Mouse (Mus musculus) heart, embryonic 13.5 days (tissue): ENCODE measurements around the gene Hist1h3f. TPM values are rescaled to one million over a fixed set of nuclear protein-coding genes. Genes with fewer than 3 reads are reported as not detected.
"Not testable (repeated sequence)": the region's sequence is repeated elsewhere in the genome, so short reads cannot be mapped to it uniquely, and the experiment has no call there.

Source experiments
- ATAC-seq: fragments of 200-750 bp; cut with Nextera tagmentation; 2 replicates; pipeline ENCODE4 v1.8.0; 2017; ENCODE audit warnings: moderate TSS enrichment; ENCODE audit not compliant: insufficient number of reproducible peaks, low FRiP score, low TSS enrichment; ENCODE audit errors: extremely low read depth
- H3K27ac ChIP-seq: fragments of 300-500 bp; sonication (generic); replicated peaks from 2 replicates; pipeline ENCODE4 v1.5.1; 2015; ENCODE audit warnings: moderate library complexity, mild to moderate bottlenecking, inconsistent platforms
- H3K27me3 ChIP-seq: fragments of 300-500 bp; sonication (generic); replicated peaks from 2 replicates; pipeline ENCODE4 v1.6.1; 2015; ENCODE audit warnings: mild to moderate bottlenecking, inconsistent platforms
- H3K36me3 ChIP-seq: fragments of 300-500 bp; sonication (generic); 2 replicates; pipeline ENCODE4 v1.6.1; 2015; ENCODE audit warnings: mild to moderate bottlenecking, inconsistent platforms
- H3K4me1 ChIP-seq: fragments of 300-500 bp; sonication (generic); 2 replicates; pipeline ENCODE4 v1.6.1; 2015; ENCODE audit warnings: inconsistent platforms
- H3K4me2 ChIP-seq: fragments of 300-500 bp; sonication (generic); 2 replicates; pipeline ENCODE4 v1.6.1; 2015; ENCODE audit warnings: inconsistent platforms, mild to moderate bottlenecking, moderate library complexity
- H3K4me3 ChIP-seq: fragments of 300-500 bp; sonication (generic); 2 replicates; pipeline ENCODE4 v1.5.1; 2015; ENCODE audit warnings: moderate library complexity, mild to moderate bottlenecking, inconsistent platforms
- H3K9ac ChIP-seq: fragments of 300-500 bp; sonication (generic); 2 replicates; pipeline ENCODE4 v1.6.1; 2015; ENCODE audit warnings: inconsistent platforms, mild to moderate bottlenecking, moderate library complexity
- H3K9me3 ChIP-seq: fragments of 300-500 bp; sonication (generic); 2 replicates; pipeline ENCODE4 v1.6.1; 2016; ENCODE audit warnings: inconsistent platforms
- WGBS: fragments of 180-500 bp; shearing (Covaris S2); methylation state at CpG from one replicate; pipeline ENCODE4 v1.1.7; 2015; ENCODE audit warnings: mixed read lengths; 5-methylcytosine and 5-hydroxymethylcytosine counted together
- polyA plus RNA-seq: library from polyadenylated mRNA; unstranded; fragments of >200 nt; fragmentation: Nextera tagmentation; extraction: Ambion mirVana; gene quantifications from 2 replicates; pipeline ENCODE4 v1.2.1, GENCODE M21; 2015

Hist1h3f gene
- polyA plus RNA-seq, 1 experiment from 2014 or later = 0.48 TPM

DNA sequence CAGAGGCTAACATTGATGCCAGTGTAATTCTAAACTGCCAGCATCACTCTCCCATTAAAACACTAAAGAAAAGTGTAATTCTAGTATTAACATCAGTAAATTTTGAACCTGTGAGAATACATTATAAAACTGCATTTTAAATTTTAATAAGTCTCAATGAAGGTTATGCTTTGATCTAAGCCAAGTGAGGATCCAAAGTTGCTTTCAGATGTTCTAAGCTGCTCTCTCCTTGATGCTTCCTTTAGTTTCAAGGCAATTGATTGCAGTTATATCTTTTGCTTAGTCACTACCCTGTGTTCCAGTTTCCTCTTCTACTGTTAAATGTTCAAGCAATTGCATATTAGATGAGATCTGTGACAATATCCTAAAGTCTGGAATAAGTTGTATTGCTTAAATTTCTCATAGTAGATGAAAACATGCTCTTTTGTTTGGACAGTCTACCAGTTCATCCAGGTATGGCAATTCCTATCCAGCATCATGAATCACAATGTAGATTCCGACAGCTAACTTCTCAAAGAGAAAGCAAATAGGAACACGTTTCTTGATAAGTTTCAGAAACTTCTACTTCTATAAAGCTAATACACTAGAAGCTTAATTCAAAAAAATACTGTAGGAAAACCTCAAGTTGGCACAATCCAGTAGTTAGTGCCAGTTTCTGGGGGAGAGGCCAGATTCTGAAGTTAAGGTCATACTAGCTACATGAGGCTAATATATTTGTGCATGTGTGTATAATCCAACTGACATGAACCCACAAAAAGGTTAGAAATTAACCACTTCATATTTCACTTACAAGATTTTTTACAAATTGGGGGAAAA lies 28.6 kb downstream of the Hist1h3f start:
- Histone ChIP-seq H3K36me3 (no peaks in the 10 kb centered on the region), H3K4me2 (peak overlapping the region; percentile 80), H3K27me3 (no peaks in the 10 kb centered on the region), H3K9me3 (no peaks in the 10 kb centered on the region), H3K4me3 (peak overlapping the region; percentile 57), H3K9ac (peak overlapping the region; percentile 89), H3K4me1 (peaks cover 44% of the 10 kb centered on the region), H3K27ac (peak overlapping the region; percentile 96)
- ATAC-seq = no peak
- 34% methylated on average over 2 of the region's 2 CpGs for WGBS

DNA sequence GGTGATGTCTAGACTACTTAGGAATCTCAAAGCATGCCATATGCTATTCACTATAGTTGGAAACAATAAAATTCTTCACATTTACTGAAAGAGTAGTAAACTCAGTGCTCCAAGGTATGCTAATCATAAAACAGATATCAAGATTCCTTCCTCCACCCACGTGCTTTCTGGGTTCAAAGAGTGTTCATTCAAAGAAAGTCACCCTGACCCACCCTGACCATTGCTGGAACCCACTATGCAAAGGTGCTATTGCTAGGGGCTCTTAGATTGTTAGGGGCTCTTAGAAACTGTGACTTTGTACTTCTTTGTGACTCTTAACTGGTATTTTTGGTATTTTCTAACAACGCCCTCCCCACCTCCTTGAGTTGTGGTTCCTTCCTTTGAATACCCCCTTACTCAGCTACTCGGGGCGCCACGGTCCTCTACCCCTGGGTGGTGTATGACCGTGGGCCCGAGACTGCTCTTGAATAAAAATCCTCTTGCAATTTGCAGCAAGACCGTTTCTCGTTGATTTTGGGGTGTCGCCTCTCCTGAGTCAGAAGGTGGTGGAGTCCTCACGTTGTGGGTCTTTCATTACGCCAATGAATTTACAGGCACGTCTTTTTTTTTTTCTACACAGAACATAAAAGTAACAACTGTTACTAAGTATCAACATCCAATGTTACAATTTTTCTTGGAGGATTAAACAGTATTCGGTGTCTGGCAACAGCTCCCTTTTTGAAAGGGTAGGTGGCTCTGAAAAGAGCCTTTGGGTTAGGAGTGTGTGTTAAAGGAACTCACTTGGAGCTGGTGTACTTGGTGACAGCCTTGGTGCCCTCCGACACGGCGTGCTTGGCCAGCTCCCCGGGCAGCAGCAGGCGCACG lies 29.4 kb downstream of the Hist1h3f start:
- peak overlapping the region; percentile 80 for H3K4me2 ChIP-seq
- WGBS = 15% methylated on average over 20 of the region's 20 CpGs
- not testable (repeated sequence) for ATAC-seq

DNA sequence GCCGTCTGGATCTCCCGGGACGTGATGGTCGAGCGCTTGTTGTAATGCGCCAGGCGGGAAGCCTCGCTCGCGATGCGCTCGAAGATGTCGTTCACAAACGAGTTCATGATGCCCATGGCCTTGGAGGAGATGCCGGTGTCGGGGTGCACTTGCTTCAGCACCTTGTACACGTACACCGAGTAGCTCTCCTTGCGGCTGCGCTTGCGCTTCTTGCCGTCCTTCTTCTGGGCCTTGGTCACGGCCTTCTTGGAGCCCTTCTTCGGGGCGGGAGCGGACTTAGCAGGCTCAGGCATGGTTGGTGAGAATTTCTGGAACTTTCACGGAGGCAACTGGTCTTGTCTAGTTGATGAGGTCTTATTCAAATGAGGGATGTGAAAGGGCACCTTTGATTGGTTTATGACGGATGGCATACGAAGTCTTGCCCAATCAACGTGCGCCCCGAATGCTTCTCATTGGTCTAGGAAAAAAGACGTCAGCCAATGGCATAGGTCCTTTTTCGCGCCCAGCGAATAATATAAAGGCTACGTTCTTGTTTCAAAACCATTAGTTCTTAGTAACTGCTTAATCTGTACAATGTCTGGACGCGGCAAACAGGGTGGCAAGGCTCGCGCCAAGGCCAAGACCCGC lies 30.2 kb downstream of the Hist1h3f start, which contains the start of the genes Hist1h2bf and Hist1h2ad:
TSS of gene Hist1h2bf (minus strand) at position 299 of the 627 bp plus-strand sequence.
TSS of gene Hist1h2ad (plus strand) at position 484 of the 627 bp plus-strand sequence.
- not testable (repeated sequence) for H3K9me3 ChIP-seq, H3K36me3 ChIP-seq, H3K27me3 ChIP-seq
- H3K4me1 ChIP-seq = peaks cover 45% of the 10 kb centered on the region
- H3K27ac ChIP-seq = peak within 1 kb of the TSS; percentile 96
- WGBS = 2% methylated on average over 39 of the region's 42 CpGs
- ATAC-seq = peak; percentile 78
- peak within 1 kb of the TSS; percentile 89 for H3K9ac ChIP-seq
- H3K4me3 ChIP-seq = peak within 1 kb of the TSS; percentile 57
- peak within 1 kb of the TSS; percentile 80 for H3K4me2 ChIP-seq

More for the DNA sequence above, 29.4 kb downstream of the Hist1h3f start:
- not testable (repeated sequence) for H3K27me3 ChIP-seq, H3K36me3 ChIP-seq, H3K9me3 ChIP-seq
- H3K4me1 ChIP-seq = peaks cover 45% of the 10 kb centered on the region
- H3K9ac ChIP-seq = peak overlapping the region; percentile 89
- peak overlapping the region; percentile 96 for H3K27ac ChIP-seq
- H3K4me3 ChIP-seq = peak overlapping the region; percentile 57

DNA sequence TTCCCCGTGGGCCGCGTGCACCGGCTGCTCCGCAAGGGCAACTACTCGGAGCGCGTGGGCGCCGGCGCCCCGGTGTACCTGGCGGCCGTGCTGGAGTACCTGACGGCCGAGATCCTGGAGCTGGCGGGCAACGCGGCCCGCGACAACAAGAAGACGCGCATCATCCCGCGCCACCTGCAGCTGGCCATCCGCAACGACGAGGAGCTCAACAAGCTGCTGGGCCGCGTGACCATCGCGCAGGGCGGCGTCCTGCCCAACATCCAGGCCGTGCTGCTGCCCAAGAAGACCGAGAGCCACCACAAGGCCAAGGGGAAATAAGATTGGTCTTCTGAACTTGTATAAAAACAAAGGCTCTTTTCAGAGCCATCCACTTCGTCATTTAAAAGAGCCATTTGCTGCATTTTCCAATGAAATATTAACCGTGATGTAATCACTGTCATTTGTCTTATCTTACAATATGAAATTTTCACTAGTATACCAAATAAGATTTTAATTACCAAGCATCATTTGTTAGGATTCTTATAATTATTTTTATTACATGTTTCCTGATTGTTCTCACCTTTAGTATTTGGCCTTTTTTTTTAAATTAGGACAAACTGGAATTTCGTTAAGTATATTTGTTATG lies 30.8 kb downstream of the Hist1h3f start:
- not testable (repeated sequence) for H3K36me3 ChIP-seq, ATAC-seq, H3K9me3 ChIP-seq, H3K27me3 ChIP-seq
- Histone ChIP-seq H3K4me2 (peak overlapping the region; percentile 80), H3K4me1 (peaks cover 42% of the 10 kb centered on the region), H3K27ac (peak overlapping the region; percentile 96), H3K4me3 (peak overlapping the region; percentile 57), H3K9ac (peak overlapping the region; percentile 79)
- WGBS = 3% methylated on average over 10 of the region's 39 CpGs

DNA sequence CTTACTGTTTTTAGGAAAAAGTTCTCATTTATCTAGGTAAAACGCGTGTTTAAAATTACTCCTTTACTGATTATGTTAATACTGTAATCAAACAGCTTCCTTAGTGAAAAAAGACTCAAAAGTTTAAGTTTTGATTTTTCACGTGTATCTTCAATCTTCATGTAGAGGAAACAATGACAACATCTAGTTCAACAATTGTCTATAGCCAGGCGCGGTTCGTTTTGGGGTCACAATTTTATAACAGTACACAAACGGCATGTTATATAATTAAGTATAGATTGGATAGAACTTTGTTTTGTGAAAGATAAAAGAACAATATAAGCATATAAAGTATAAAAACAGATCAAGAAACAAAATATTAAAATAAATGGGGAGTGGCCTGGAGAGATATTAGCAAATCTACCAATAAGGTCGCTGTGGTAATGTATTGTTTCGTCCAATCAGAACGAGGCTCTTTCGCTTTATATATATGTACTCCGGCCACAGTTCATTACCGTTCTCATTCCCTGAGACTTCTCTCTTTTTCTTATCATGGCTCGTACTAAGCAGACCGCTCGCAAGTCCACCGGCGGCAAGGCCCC lies 31.5 kb downstream of the Hist1h3f start, which contains the start of gene Hist1h3d:
TSS of gene Hist1h3d (plus strand) at position 493 of the 581 bp plus-strand sequence.
- H3K9me3 ChIP-seq = no peaks in the 10 kb centered on the region
- peaks cover 36% of the 10 kb centered on the region for H3K4me1 ChIP-seq
- H3K36me3 ChIP-seq = no peaks in the 10 kb centered on the region
- no peak for ATAC-seq
- H3K27me3 ChIP-seq = no peaks in the 10 kb centered on the region
- peak within 1 kb of the TSS; percentile 80 for H3K4me2 ChIP-seq
- H3K4me3 ChIP-seq = peak within 1 kb of the TSS; percentile 57
- H3K9ac ChIP-seq = peak within 1 kb of the TSS; percentile 87
- H3K27ac ChIP-seq = peak within 1 kb of the TSS; percentile 84
- WGBS = 3% methylated on average over 18 of the region's 18 CpGs

DNA sequence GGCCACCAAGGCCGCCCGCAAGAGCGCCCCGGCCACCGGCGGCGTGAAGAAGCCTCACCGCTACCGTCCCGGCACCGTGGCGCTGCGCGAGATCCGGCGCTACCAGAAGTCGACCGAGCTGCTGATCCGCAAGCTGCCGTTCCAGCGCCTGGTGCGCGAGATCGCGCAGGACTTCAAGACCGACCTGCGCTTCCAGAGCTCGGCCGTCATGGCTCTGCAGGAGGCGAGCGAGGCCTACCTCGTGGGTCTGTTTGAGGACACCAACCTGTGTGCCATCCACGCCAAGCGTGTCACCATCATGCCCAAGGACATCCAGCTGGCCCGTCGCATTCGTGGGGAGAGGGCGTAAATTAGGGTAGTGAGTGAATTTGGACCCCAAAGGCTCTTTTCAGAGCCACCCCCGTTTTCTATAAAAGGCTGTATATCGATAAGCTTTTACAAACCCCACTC lies 32.0 kb downstream of the Hist1h3f start:
- H3K27me3 ChIP-seq, H3K36me3 ChIP-seq, ATAC-seq, H3K9me3 ChIP-seq: not testable (repeated sequence)
- H3K4me1 ChIP-seq = peaks cover 39% of the 10 kb centered on the region
- WGBS = 1% methylated on average over 11 of the region's 40 CpGs
- peak overlapping the region; percentile 80 for H3K4me2 ChIP-seq
- peak overlapping the region; percentile 57 for H3K4me3 ChIP-seq
- peak overlapping the region; percentile 73 for H3K27ac ChIP-seq
- peak overlapping the region; percentile 87 for H3K9ac ChIP-seq

DNA sequence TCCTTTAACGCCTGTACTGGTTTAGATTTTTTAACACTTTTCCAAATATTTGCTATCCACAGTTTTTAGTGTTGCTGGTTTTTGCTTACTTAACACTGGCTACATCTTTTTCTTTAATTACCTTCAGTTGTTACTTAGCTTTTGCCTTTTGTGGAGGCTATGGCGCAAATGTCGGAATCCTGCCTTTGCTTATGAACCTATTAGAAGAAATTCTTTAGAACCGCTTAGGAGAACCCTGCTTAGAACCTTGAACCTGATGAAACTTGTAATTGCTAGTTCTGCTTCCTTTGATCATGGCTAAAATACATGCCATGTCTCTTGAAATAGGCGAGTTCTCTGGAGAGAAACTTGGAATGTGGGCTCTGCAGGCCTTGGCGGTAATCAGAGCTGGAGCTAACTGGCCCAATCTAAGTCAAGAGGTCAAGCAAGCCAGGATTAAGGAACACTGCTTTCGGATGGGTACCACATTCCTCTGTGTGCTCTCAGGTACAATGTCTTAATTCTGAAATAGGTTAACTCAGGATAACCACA lies 32.6 kb downstream of the Hist1h3f start:
- WGBS = 22% methylated on average over 7 of the region's 7 CpGs
- no peaks in the 10 kb centered on the region for H3K9me3 ChIP-seq
- H3K9ac ChIP-seq = peak overlapping the region; percentile 87
- no peaks in the 10 kb centered on the region for H3K36me3 ChIP-seq
- H3K4me2 ChIP-seq = peak overlapping the region; percentile 80
- peaks cover 41% of the 10 kb centered on the region for H3K4me1 ChIP-seq
- H3K27me3 ChIP-seq = no peaks in the 10 kb centered on the region
- ATAC-seq = no peak
- H3K27ac ChIP-seq = peak overlapping the region; percentile 73
- peak overlapping the region; percentile 57 for H3K4me3 ChIP-seq

DNA sequence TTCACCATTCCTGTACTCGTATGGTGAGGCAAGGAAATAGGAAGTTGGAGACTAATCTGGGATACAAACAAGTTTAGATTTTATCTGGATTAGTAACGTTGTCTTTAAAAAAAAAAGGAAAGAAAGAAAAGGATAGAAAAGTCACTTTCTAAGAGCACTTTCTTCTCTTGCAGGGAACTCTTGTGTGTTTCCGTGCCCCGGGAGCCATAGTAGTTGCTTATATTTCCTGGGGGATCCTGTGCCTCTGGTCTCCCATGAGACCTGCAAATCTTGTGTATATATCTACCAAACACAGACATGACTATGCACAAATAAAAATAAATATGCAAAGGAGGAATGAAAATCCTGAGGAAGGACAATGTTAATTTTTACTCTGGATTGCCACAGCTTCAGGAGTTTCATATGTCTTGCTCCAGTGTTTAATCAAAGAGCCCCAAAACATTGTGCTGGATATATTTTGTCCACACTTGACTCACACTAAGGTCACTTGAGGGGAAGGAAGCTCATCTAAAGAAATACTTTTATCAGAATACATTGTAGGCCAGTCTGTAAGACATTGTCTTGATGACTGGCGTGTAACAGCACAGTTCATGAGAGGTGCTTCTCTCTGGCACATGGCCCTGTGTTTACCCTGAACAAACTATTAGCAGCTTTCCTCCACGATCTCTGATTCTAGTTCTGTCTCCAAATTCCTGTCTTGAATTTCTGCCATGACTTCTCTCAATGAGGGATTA lies 33.2 kb downstream of the Hist1h3f start:
- 60% methylated on average over 6 of the region's 6 CpGs for WGBS
- peak overlapping the region; percentile 73 for H3K27ac ChIP-seq
- H3K36me3 ChIP-seq = no peaks in the 10 kb centered on the region
- peak overlapping the region; percentile 87 for H3K9ac ChIP-seq
- H3K4me1 ChIP-seq = peaks cover 42% of the 10 kb centered on the region
- peak overlapping the region; percentile 57 for H3K4me3 ChIP-seq
- no peak for ATAC-seq
- H3K4me2 ChIP-seq = peak overlapping the region; percentile 80
- no peaks in the 10 kb centered on the region for H3K9me3 ChIP-seq
- no peaks in the 10 kb centered on the region for H3K27me3 ChIP-seq

DNA sequence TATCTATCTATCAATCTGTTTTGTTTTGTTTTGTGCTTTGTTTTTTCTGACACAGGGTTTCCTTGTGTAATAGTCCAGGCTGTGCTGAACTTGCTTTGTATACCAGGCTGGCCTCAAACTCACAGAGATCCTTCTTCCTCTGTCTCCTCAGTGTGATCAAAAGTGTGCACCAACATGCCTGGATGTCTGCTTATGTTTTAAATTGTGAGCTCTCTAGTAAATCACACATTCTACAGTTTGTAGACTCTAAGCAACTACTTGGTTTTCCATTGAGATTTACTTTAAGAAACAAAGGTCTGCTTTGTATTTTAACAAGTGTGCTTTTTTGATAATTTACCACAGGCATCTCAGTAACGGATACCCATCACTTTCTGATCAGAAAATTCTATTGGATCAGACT lies 34.0 kb downstream of the Hist1h3f start:
- H3K27ac ChIP-seq = no peak overlapping the region
- no peak for ATAC-seq

More for the DNA sequence above, 34.0 kb downstream of the Hist1h3f start:
- no peaks in the 10 kb centered on the region for H3K9me3 ChIP-seq
- H3K9ac ChIP-seq = no peak overlapping the region
- no peak overlapping the region for H3K4me3 ChIP-seq
- no peaks in the 10 kb centered on the region for H3K36me3 ChIP-seq
- WGBS = 98% methylated on average over 1 of the region's 1 CpGs
- H3K4me2 ChIP-seq = no peak overlapping the region
- H3K27me3 ChIP-seq = no peaks in the 10 kb centered on the region
- peaks cover 42% of the 10 kb centered on the region for H3K4me1 ChIP-seq
